Mouse (Mus musculus) MEL (cell line): ENCODE results near the gene Sgo2a. TPM values are rescaled to one million over a fixed set of nuclear protein-coding genes. Genes with fewer than 3 reads are reported as not detected.

ENCODE experiments used
- DNase-seq: peaks from one replicate; pipeline ENCODE4 v3.0.0; 2011; ENCODE audit warnings: low read depth, low spot score
- H3K27ac ChIP-seq: 2 replicates; pipeline ENCODE4 v1.5.1; 2012; ENCODE audit warnings: low read depth, mild to moderate bottlenecking, control low read depth, low read length, moderate library complexity; ENCODE audit not compliant: control insufficient read depth
- H3K27me3 ChIP-seq, 2 experiments: fragments of 150-350 bp in 1 of 2; sonication (generic) in 1 of 2; 2 replicates each; pipeline ENCODE4 v1.6.1; 2012; ENCODE audit warnings: low read length in 2 of 2, mild to moderate bottlenecking in 2 of 2, improper control_type of control experiment in 1 of 2, moderate library complexity in 1 of 2; ENCODE audit not compliant: insufficient read depth in 2 of 2, control insufficient read depth in 1 of 2
- H3K36me3 ChIP-seq, 2 experiments: 2 replicates each; pipeline ENCODE4 v1.6.1; 2012 to 2014; ENCODE audit warnings: low read length in 2 of 2, improper control_type of control experiment in 1 of 2, inconsistent platforms in 1 of 2, mild to moderate bottlenecking in 1 of 2; ENCODE audit not compliant: insufficient read depth in 2 of 2, control insufficient read depth in 1 of 2
- H3K4me1 ChIP-seq, 2 experiments: fragments of 150-350 bp in 1 of 2; sonication (generic) in 1 of 2; 2 replicates each; pipeline ENCODE4 v1.6.1; 2012; ENCODE audit warnings: low read length in 2 of 2, improper control_type of control experiment in 1 of 2, mild to moderate bottlenecking in 1 of 2; ENCODE audit not compliant: insufficient read depth in 2 of 2, control insufficient read depth in 1 of 2
- H3K4me3 ChIP-seq, 2 experiments: fragments of 150-350 bp in 1 of 2; sonication (generic) in 1 of 2; 2 replicates each; pipeline ENCODE4 v1.5.1; 2012; ENCODE audit warnings: low read depth in 2 of 2, low read length in 2 of 2, mild to moderate bottlenecking in 2 of 2, moderate library complexity in 2 of 2, control low read depth in 1 of 2, improper control_type of control experiment in 1 of 2; ENCODE audit not compliant: control insufficient read depth in 1 of 2, insufficient read depth in 1 of 2
- H3K79me2 ChIP-seq: 2 replicates; pipeline ENCODE4 v1.6.1; 2012; ENCODE audit warnings: mild to moderate bottlenecking, low read length, moderate library complexity; ENCODE audit not compliant: control insufficient read depth, poor library complexity, insufficient read depth
- H3K9ac ChIP-seq: 2 replicates; pipeline ENCODE4 v1.6.1; 2012; ENCODE audit warnings: low read depth, mild to moderate bottlenecking, control low read depth, low read length, moderate library complexity; ENCODE audit not compliant: control insufficient read depth, poor library complexity, severe bottlenecking
- H3K9me3 ChIP-seq: fragments of 150-350 bp; sonication (generic); replicated peaks from 2 replicates; pipeline ENCODE4 v1.6.1; 2012; ENCODE audit warnings: mild to moderate bottlenecking, low read length, improper control_type of control experiment, moderate library complexity; ENCODE audit not compliant: insufficient read depth
- CHD1 ChIP-seq: IDR thresholded peaks from 2 replicates; pipeline ENCODE4 v1.6.1; 2012; ENCODE audit warnings: low read depth, mild to moderate bottlenecking, inconsistent platforms, low read length, improper control_type of control experiment
- CTCF ChIP-seq, 3 experiments: IDR thresholded peaks in 2 of 3; conservative IDR thresholded peaks in 1 of 3; 2 replicates each; pipeline ENCODE4 v1.5.1; 2011 to 2012; ENCODE audit warnings: low read length in 3 of 3, low read depth in 2 of 3, mild to moderate bottlenecking in 2 of 3, improper control_type of control experiment in 1 of 3, inconsistent platforms in 1 of 3, mixed read lengths in 1 of 3, moderate library complexity in 1 of 3; ENCODE audit not compliant: control insufficient read depth in 1 of 3, insufficient read depth in 1 of 3, poor library complexity in 1 of 3, severe bottlenecking in 1 of 3
- ELF1 ChIP-seq: IDR thresholded peaks from 2 replicates; pipeline ENCODE4 v1.6.1; 2014; ENCODE audit warnings: low read depth, mild to moderate bottlenecking, inconsistent platforms, low read length, improper control_type of control experiment, moderate library complexity
- GABPA ChIP-seq: IDR thresholded peaks from 2 replicates; pipeline ENCODE4 v1.6.1; 2012; ENCODE audit warnings: low read depth, mild to moderate bottlenecking, inconsistent platforms, low read length, improper control_type of control experiment, moderate library complexity
- KAT2A ChIP-seq: conservative IDR thresholded peaks from 2 replicates; pipeline ENCODE4 v1.6.1; 2012; ENCODE audit warnings: low read depth, low read length, improper control_type of control experiment, inconsistent platforms
- MAX ChIP-seq: IDR thresholded peaks from 2 replicates; pipeline ENCODE4 v1.6.1; 2011; ENCODE audit warnings: low read length, improper control_type of control experiment
- MAZ ChIP-seq: IDR thresholded peaks from 2 replicates; pipeline ENCODE4 v1.6.1; 2012; ENCODE audit warnings: low read depth, mild to moderate bottlenecking, inconsistent platforms, low read length, improper control_type of control experiment
- MEF2A ChIP-seq: IDR thresholded peaks from 2 replicates; pipeline ENCODE4 v1.6.1; 2014; ENCODE audit warnings: low read depth, mild to moderate bottlenecking, inconsistent platforms, low read length, improper control_type of control experiment; ENCODE audit not compliant: poor library complexity, insufficient replicate concordance, severe bottlenecking; ENCODE audit errors: extremely low read depth
- MXI1 ChIP-seq: IDR thresholded peaks from 2 replicates; pipeline ENCODE4 v1.6.1; 2011; ENCODE audit warnings: mild to moderate bottlenecking, low read depth, low read length, improper control_type of control experiment
- MYB ChIP-seq: IDR thresholded peaks from 2 replicates; pipeline ENCODE4 v1.6.1; 2011; ENCODE audit warnings: mild to moderate bottlenecking, low read depth, low read length, improper control_type of control experiment
- MYC ChIP-seq: IDR thresholded peaks from 2 replicates; pipeline ENCODE4 v1.6.1; 2011; ENCODE audit warnings: low read depth, mild to moderate bottlenecking, low read length, improper control_type of control experiment, moderate library complexity
- NELFE ChIP-seq: IDR thresholded peaks from 2 replicates; pipeline ENCODE4 v1.6.1; 2011; ENCODE audit warnings: low read depth, low read length, improper control_type of control experiment
- NRF1 ChIP-seq: IDR thresholded peaks from 2 replicates; pipeline ENCODE4 v1.6.1; 2014; ENCODE audit warnings: low read depth, mild to moderate bottlenecking, inconsistent platforms, low read length, improper control_type of control experiment, moderate library complexity; ENCODE audit not compliant: poor library complexity, insufficient read depth, severe bottlenecking
- POLR2AphosphoS2 ChIP-seq: IDR thresholded peaks from 2 replicates; pipeline ENCODE4 v1.6.1; 2011; ENCODE audit warnings: low read length, improper control_type of control experiment
- RAD21 ChIP-seq: IDR thresholded peaks from 2 replicates; pipeline ENCODE4 v1.6.1; 2011; ENCODE audit warnings: mild to moderate bottlenecking, low read depth, low read length, improper control_type of control experiment
- RCOR1 ChIP-seq: IDR thresholded peaks from 2 replicates; pipeline ENCODE4 v1.6.1; 2012; ENCODE audit warnings: low read depth, mild to moderate bottlenecking, inconsistent platforms, low read length, improper control_type of control experiment
- TAL1 ChIP-seq: IDR thresholded peaks from 2 replicates; pipeline ENCODE4 v1.6.1; 2012; ENCODE audit warnings: mild to moderate bottlenecking, inconsistent platforms, low read length, moderate library complexity, mixed read lengths
- UBTF ChIP-seq: IDR thresholded peaks from 2 replicates; pipeline ENCODE4 v1.6.1; 2012; ENCODE audit warnings: low read depth, mild to moderate bottlenecking, inconsistent platforms, low read length, improper control_type of control experiment, moderate library complexity, borderline replicate concordance; ENCODE audit not compliant: insufficient read depth
- ZMIZ1 ChIP-seq: IDR thresholded peaks from 2 replicates; pipeline ENCODE4 v1.6.1; 2012; ENCODE audit warnings: low read depth, mild to moderate bottlenecking, inconsistent platforms, low read length, improper control_type of control experiment, moderate library complexity
- ZNF384 ChIP-seq: IDR thresholded peaks from 2 replicates; pipeline ENCODE4 v1.6.1; 2012; ENCODE audit warnings: low read depth, mild to moderate bottlenecking, inconsistent platforms, low read length, improper control_type of control experiment
- polyA plus RNA-seq, 2 experiments: library from polyadenylated mRNA; stranded (reverse) in 1 of 2; unstranded in 1 of 2; fragments of >175 nt in 1 of 2; fragments of >200 nt in 1 of 2; gene quantifications; 2 replicates each; pipeline versions ENCODE4 v1.2.1 to v1.2.4; 2012; ENCODE audit warnings: low replicate concordance in 2 of 2, low read depth in 1 of 2; ENCODE audit not compliant: insufficient read length in 2 of 2, insufficient read depth in 1 of 2, missing spikeins in 1 of 2
- total RNA-seq: library from RNA; depleted of rRNA; stranded (reverse); fragments of 300-350 nt; gene quantifications from 2 replicates; pipeline ENCODE4 v1.2.3, GENCODE M21; 2012

Gene Sgo2a
- total and polyA plus RNA-seq, 3 experiments: 11.5 to 48.8 (median 12.3) TPM

DNA sequence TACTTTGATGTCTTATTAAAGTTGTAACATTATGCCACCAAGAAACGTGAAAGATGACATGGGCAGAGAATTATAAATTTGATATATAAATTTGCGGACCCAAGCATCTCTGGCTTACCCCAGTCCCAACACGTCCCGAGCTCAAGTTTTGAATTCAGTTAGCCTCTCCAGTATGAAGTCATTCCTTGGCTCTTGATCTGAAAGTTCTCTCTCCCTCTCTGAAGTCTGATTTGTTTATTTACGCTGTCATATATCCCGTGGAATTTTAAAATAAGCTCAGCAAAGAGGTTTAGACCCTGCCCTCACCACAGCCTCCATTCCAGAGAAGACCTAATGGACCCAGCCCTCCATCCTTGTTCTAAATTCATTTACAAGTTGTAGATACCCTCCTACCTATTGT lies 73.4 kb downstream of the Sgo2a start:
- no peaks in the 10 kb centered on the region for H3K36me3 ChIP-seq
- TF ChIP-seq POLR2AphosphoS2: no peak
- H3K27me3 ChIP-seq: no peaks in the 10 kb centered on the region

DNA sequence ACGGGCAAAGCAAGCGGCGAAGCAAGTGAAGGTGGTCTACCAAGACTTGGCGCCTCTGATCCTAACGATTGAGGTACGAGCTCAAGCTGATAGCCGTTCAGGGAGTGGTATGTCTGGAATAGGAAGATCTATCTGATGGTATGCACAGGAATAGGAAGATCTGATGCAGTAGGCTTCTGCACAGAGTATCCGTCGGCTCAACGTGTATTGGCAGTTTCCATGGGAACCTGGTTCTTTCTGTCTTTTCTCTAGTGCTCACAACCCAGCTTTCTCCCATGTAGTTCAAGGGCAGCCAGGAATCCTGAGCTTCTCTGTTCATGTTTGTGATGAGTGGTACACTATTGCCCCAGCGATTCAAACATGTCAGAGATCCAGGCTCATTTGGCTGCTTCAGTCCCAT lies 74.3 kb downstream of the Sgo2a start:
- no peak for TF ChIP-seq CHD1
- no peak for TF ChIP-seq ZMIZ1
- TF ChIP-seq NELFE: no peak
- TF ChIP-seq ZNF384: no peak
- no peak for TF ChIP-seq GABPA
- TF ChIP-seq ELF1: no peak
- TF ChIP-seq MAX: no peak
- no peak for TF ChIP-seq UBTF
- no peak for TF ChIP-seq MXI1
- no peak for TF ChIP-seq NRF1
- TF ChIP-seq TAL1: no peak
- TF ChIP-seq, all 39 proteins: peak for 0
- Histone ChIP-seq H3K79me2 (no peaks in the 10 kb centered on the region), H3K27me3 (no peaks in the 10 kb centered on the region), H3K4me1 (no peaks in the 10 kb centered on the region), H3K9me3 (no peaks in the 10 kb centered on the region), H3K36me3 (no peaks in the 10 kb centered on the region), H3K27ac (no peak overlapping the region), H3K9ac (no peak overlapping the region), H3K4me3 (no peak overlapping the region)
- no peak for DNase-seq

More for the DNA sequence above, 73.4 kb downstream of the Sgo2a start:
- Histone ChIP-seq H3K4me1 (no peaks in the 10 kb centered on the region), H3K9me3 (no peaks in the 10 kb centered on the region), H3K4me3 (no peak overlapping the region), H3K27ac (no peak overlapping the region), H3K9ac (no peak overlapping the region), H3K79me2 (no peaks in the 10 kb centered on the region)
- DNase-seq: no peak

DNA sequence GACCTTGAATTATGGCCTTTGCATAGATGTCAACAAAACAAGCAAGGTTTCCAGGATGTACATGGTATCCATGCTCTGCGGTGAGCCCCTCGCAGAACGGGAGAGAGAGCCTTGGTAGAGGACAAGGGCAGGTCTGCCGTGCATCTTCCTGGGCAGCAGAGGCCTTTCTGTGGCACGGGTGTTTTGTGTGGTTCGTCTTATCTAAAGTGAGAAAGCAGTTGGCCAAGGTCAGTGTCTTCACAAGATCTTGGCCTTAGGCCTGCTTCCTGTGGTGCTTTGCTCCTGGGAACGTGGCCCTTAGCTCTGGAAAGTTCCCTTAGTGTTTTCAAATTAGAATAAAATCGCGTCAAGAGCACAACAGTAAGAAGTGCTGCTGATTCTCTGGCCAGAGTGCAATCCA lies 75.2 kb downstream of the Sgo2a start:
- H3K27me3 ChIP-seq: no peaks in the 10 kb centered on the region
- H3K27ac ChIP-seq: no peak overlapping the region
- no peaks in the 10 kb centered on the region for H3K36me3 ChIP-seq

More for the DNA sequence above, 75.2 kb downstream of the Sgo2a start:
- Histone ChIP-seq H3K9me3 (no peaks in the 10 kb centered on the region), H3K79me2 (no peaks in the 10 kb centered on the region), H3K4me3 (no peak overlapping the region), H3K4me1 (no peaks in the 10 kb centered on the region), H3K9ac (no peak overlapping the region)
- no peak for DNase-seq
- TF ChIP-seq MYB: no peak
- no peak for TF ChIP-seq MYC
- no peak for TF ChIP-seq CTCF (IDR thresholded peaks at IDR 0.05 in 2 of 3, conservative IDR thresholded peaks at IDR 0.05 in 1 of 3; ENCODE audit: control insufficient read depth in 1 of 3, insufficient read depth in 1 of 3, low read depth in 2 of 3, low read length in 3 of 3, poor library complexity in 1 of 3, severe bottlenecking in 1 of 3)
- TF ChIP-seq RAD21: no peak
- no peak for TF ChIP-seq KAT2A
- no peak for TF ChIP-seq ELF1
- no peak for TF ChIP-seq ZNF384
- TF ChIP-seq MAZ: no peak
- no peak for TF ChIP-seq RCOR1
- TF ChIP-seq TAL1: no peak
- TF ChIP-seq MEF2A: no peak
- TF ChIP-seq CHD1: no peak
